Mouse (Mus musculus) embryonic facial prominence, embryonic 10.5 days (tissue): Measurements from ENCODE around the gene Tnfsfm13. TPM values are rescaled to one million over a fixed set of nuclear protein-coding genes. Genes with fewer than 3 reads are reported as not detected.
A peak's percentile ranks its signal among the peaks of the same experiment; 100 is the strongest.

Experiments used
- DNase-seq: peaks from one replicate; pipeline ENCODE4 v3.0.0-alpha.2; 2017; ENCODE audit warnings: low spot score
- H3K27ac ChIP-seq: fragments of 300-500 bp; sonication (generic); replicated peaks from 2 replicates; pipeline ENCODE4 v1.5.1; 2016; ENCODE audit warnings: mild to moderate bottlenecking
- H3K27me3 ChIP-seq: fragments of 300-500 bp; sonication (generic); replicated peaks from 2 replicates; pipeline ENCODE4 v1.6.1; 2016; ENCODE audit warnings: low read depth, mild to moderate bottlenecking; ENCODE audit not compliant: poor library complexity, severe bottlenecking
- H3K36me3 ChIP-seq: fragments of 300-500 bp; sonication (generic); replicated peaks from 2 replicates; pipeline ENCODE4 v1.6.1; 2016; ENCODE audit warnings: mild to moderate bottlenecking, moderate library complexity
- H3K4me1 ChIP-seq: fragments of 300-500 bp; sonication (generic); 2 replicates; pipeline ENCODE4 v1.6.1; 2016
- H3K4me3 ChIP-seq: fragments of 300-500 bp; sonication (generic); 2 replicates; pipeline ENCODE4 v1.5.1; 2016; ENCODE audit warnings: mild to moderate bottlenecking, moderate library complexity
- H3K9me3 ChIP-seq: fragments of 300-500 bp; sonication (generic); 2 replicates; pipeline ENCODE4 v1.6.1; 2016; ENCODE audit warnings: mild to moderate bottlenecking
- WGBS: fragments of 180-500 bp; shearing (Covaris S2); methylation state at CpG from one replicate; pipeline ENCODE4 v1.1.7; 2016; 5-methylcytosine and 5-hydroxymethylcytosine counted together
- microRNA counts: library from miRNA; unstranded; fragments of <30 nt; microRNA quantifications from one replicate; lab custom pipeline; 2017
- microRNA-seq: library from miRNA; unstranded; fragments of <30 nt; microRNA quantifications from one replicate; pipeline ENCODE4, GENCODE M21; 2017
- polyA plus RNA-seq: library from polyadenylated mRNA; unstranded; fragments of >200 nt; fragmentation: Nextera tagmentation; extraction: Ambion mirVana; gene quantifications from 2 replicates; pipeline ENCODE4 v1.2.1, GENCODE M21; 2016

The Tnfsfm13 gene
- polyA plus RNA-seq, 1 experiment from 2014 or later: 1.3 TPM

GRCm38 (mm10) chr11:69655264-69656064 is 40.4 kb downstream of the Tnfsfm13 start, which contains the start of gene Sox15:
Sox15 (plus strand) TSS chr11:69655314.
- WGBS: 22% methylated on average over 34 of the region's 34 CpGs
- Histone ChIP-seq H3K4me1 (peaks cover 39% of the 10 kb centered on the region), H3K4me3 (peak within 1 kb of the TSS; percentile 32), H3K27ac (peak within 1 kb of the TSS; percentile 71), H3K9me3 (no peaks in the 10 kb centered on the region), H3K27me3 (no peaks in the 10 kb centered on the region), H3K36me3 (peaks cover 94% of the 10 kb centered on the region)
- peak; percentile 83 for DNase-seq

GRCm38 (mm10) chr11:69654760-69655159 is 41.1 kb downstream of the Tnfsfm13 start:
- peaks cover 39% of the 10 kb centered on the region for H3K4me1 ChIP-seq
- H3K9me3 ChIP-seq: no peaks in the 10 kb centered on the region
- peak; percentile 29 for DNase-seq
- peaks cover 94% of the 10 kb centered on the region for H3K36me3 ChIP-seq
- peak overlapping the region; percentile 19 for H3K4me3 ChIP-seq
- no peaks in the 10 kb centered on the region for H3K27me3 ChIP-seq
- WGBS: 39% methylated on average over 9 of the region's 9 CpGs
- peak overlapping the region; percentile 71; the same call in 1 of the 2 replicates for H3K27ac ChIP-seq

- H3K4me3 ChIP-seq: no peak overlapping the region
- no peaks in the 10 kb centered on the region for H3K9me3 ChIP-seq
- WGBS: 73% methylated on average over 5 of the region's 5 CpGs
- H3K4me1 ChIP-seq: peaks cover 39% of the 10 kb centered on the region
- H3K27ac ChIP-seq: no peak overlapping the region
- H3K27me3 ChIP-seq: no peaks in the 10 kb centered on the region
- peaks cover 94% of the 10 kb centered on the region for H3K36me3 ChIP-seq
- no peak for DNase-seq
Measured at GRCm38 (mm10) chr11:69653399-69653798, 42.5 kb downstream of the Tnfsfm13 start.

- Histone ChIP-seq H3K36me3 (peaks cover 99% of the 10 kb centered on the region), H3K9me3 (no peaks in the 10 kb centered on the region), H3K4me1 (no peaks in the 10 kb centered on the region), H3K4me3 (no peak overlapping the region), H3K27ac (no peak overlapping the region), H3K27me3 (no peaks in the 10 kb centered on the region)
- 97% methylated on average over 5 of the region's 5 CpGs for WGBS
- DNase-seq: no peak
Measured at GRCm38 (mm10) chr11:69645860-69646259, 50.0 kb downstream of the Tnfsfm13 start.

GRCm38 (mm10) chr11:69635471-69635870 is 60.4 kb downstream of the Tnfsfm13 start:
- WGBS: 94% methylated on average over 3 of the region's 3 CpGs
- Histone ChIP-seq H3K36me3 (peaks cover 62% of the 10 kb centered on the region), H3K4me1 (peaks cover 28% of the 10 kb centered on the region)

GRCm38 (mm10) chr11:69633128-69633866 is 62.6 kb downstream of the Tnfsfm13 start:
- DNase-seq: no peak
- peaks cover 28% of the 10 kb centered on the region for H3K4me1 ChIP-seq
- H3K36me3 ChIP-seq: peaks cover 40% of the 10 kb centered on the region
- no peaks in the 10 kb centered on the region for H3K9me3 ChIP-seq
- under 1% methylated on average over 50 of the region's 50 CpGs for WGBS
- peak overlapping the region; percentile 98 for H3K27ac ChIP-seq
- peak overlapping the region; percentile 99 for H3K4me3 ChIP-seq
- no peaks in the 10 kb centered on the region for H3K27me3 ChIP-seq

More at GRCm38 (mm10) chr11:69635471-69635870, 60.4 kb downstream of the Tnfsfm13 start:
- Histone ChIP-seq H3K4me3 (peak overlapping the region; percentile 21; the same call in 1 of the 2 replicates), H3K27ac (no peak overlapping the region), H3K9me3 (no peaks in the 10 kb centered on the region), H3K27me3 (no peaks in the 10 kb centered on the region)
- DNase-seq: no peak

MicroRNAs within 50 kb of the gene (microRNA counts, 519-probe panel; counts per million panel counts)
- microRNA mmu-miR-1934 (lab: Ali Mortazavi, UCI): 188 counts per million, percentile 57 among the panel's probes with 10 or more counts
- 3,508 counts per million, percentile 72 among the panel's probes with 10 or more counts for microRNA mmu-miR-467f (lab: Ali Mortazavi, UCI)

Small RNA genes lying within 50 kb of the gene (microRNA-seq; reads per million reads assigned to microRNA genes)
- gene Mir1934: 4.3 reads per million, percentile 10 among the genes with 10 or more reads in this experiment
- not detected for gene Mir467f

Other genes with a start within 250 kb of the Tnfsfm13 start
- gene Dnah2, start 147.0 kb downstream of the Tnfsfm13 start, polyA plus RNA-seq: 1.3 and 1.4 TPM in 2 replicates
- 29.5 and 29.8 TPM in 2 replicates for gene Efnb3, start 135.9 kb downstream of the Tnfsfm13 start, polyA plus RNA-seq
- gene Wrap53, start 115.8 kb downstream of the Tnfsfm13 start, polyA plus RNA-seq: 41.6 and 43.5 TPM in 2 replicates
- gene Trp53, start 115.7 kb downstream of the Tnfsfm13 start, polyA plus RNA-seq: 219 and 225 TPM in 2 replicates
- gene Atp1b2, start 90.2 kb downstream of the Tnfsfm13 start, polyA plus RNA-seq: 3.2 TPM in 2 replicates
- not detected in 2 replicates for gene Shbg, start 78.2 kb downstream of the Tnfsfm13 start, polyA plus RNA-seq
- gene Sat2, start 74.1 kb downstream of the Tnfsfm13 start, polyA plus RNA-seq: 16.0 TPM in 2 replicates
- gene Fxr2, start 63.1 kb downstream of the Tnfsfm13 start, polyA plus RNA-seq: 45.2 and 45.5 TPM in 2 replicates
- gene Sox15, start 40.8 kb downstream of the Tnfsfm13 start, polyA plus RNA-seq: 0.17 TPM in 1 of 2 replicates, not detected in the other
- 64.9 and 67.2 TPM in 2 replicates for gene Mpdu1, start 33.5 kb downstream of the Tnfsfm13 start, polyA plus RNA-seq
- 5.3 and 7.3 TPM in 2 replicates for gene Cd68, start 29.9 kb downstream of the Tnfsfm13 start, polyA plus RNA-seq
- gene Eif4a1, start 23.7 kb downstream of the Tnfsfm13 start, polyA plus RNA-seq: 780 and 781 TPM in 2 replicates
- 136 and 141 TPM in 2 replicates for gene Senp3, start 14.0 kb downstream of the Tnfsfm13 start, polyA plus RNA-seq
- gene Tnfsf13, start 10.3 kb downstream of the Tnfsfm13 start, polyA plus RNA-seq: 0.15 TPM in 1 of 2 replicates, not detected in the other
- gene Tnfsf12, start 249 bp downstream of the Tnfsfm13 start, polyA plus RNA-seq: 1.2 and 2.2 TPM in 2 replicates
- gene Polr2a, start 62.5 kb upstream of the Tnfsfm13 start, polyA plus RNA-seq: 31.3 and 34.9 TPM in 2 replicates
- 0.12 TPM in 1 of 2 replicates, not detected in the other for gene Slc35g3, start 65.9 kb upstream of the Tnfsfm13 start, polyA plus RNA-seq
- gene Zbtb4, start 69.8 kb upstream of the Tnfsfm13 start, polyA plus RNA-seq: 0.55 and 1.0 TPM in 2 replicates
- gene Chrnb1, start 99.8 kb upstream of the Tnfsfm13 start, polyA plus RNA-seq: 1.4 and 2.3 TPM in 2 replicates
- gene Fgf11, start 105.8 kb upstream of the Tnfsfm13 start, polyA plus RNA-seq: 0.91 and 0.93 TPM in 2 replicates
- gene Tmem102, start 109.5 kb upstream of the Tnfsfm13 start, polyA plus RNA-seq: 2.1 and 2.7 TPM in 2 replicates
- gene Gm39566, start 119.2 kb upstream of the Tnfsfm13 start, polyA plus RNA-seq: not detected in 2 replicates
- gene Spem2, start 122.4 kb upstream of the Tnfsfm13 start, polyA plus RNA-seq: not detected in 2 replicates
- gene Spem1, start 126.1 kb upstream of the Tnfsfm13 start, polyA plus RNA-seq: 0.14 TPM in 1 of 2 replicates, not detected in the other
- gene Nlgn2, start 141.7 kb upstream of the Tnfsfm13 start, polyA plus RNA-seq: 4.7 and 5.4 TPM in 2 replicates
- gene Tmem256, start 142.4 kb upstream of the Tnfsfm13 start, polyA plus RNA-seq: 321 and 340 TPM in 2 replicates
- gene Plscr3, start 150.3 kb upstream of the Tnfsfm13 start, polyA plus RNA-seq: 106 and 111 TPM in 2 replicates
- gene Tnk1, start 162.6 kb upstream of the Tnfsfm13 start, polyA plus RNA-seq: 2.3 and 3.1 TPM in 2 replicates
- 0.31 TPM in 1 of 2 replicates, not detected in the other for gene Tmem95, start 181.9 kb upstream of the Tnfsfm13 start, polyA plus RNA-seq
- 6.8 and 7.0 TPM in 2 replicates for gene Kctd11, start 185.3 kb upstream of the Tnfsfm13 start, polyA plus RNA-seq
- 1.3 and 1.5 TPM in 2 replicates for gene Acap1, start 199.4 kb upstream of the Tnfsfm13 start, polyA plus RNA-seq
- gene 2810408A11Rik, start 204.9 kb upstream of the Tnfsfm13 start, polyA plus RNA-seq: 14.7 and 14.8 TPM in 2 replicates
- 10.9 and 11.1 TPM in 2 replicates for gene Neurl4, start 205.0 kb upstream of the Tnfsfm13 start, polyA plus RNA-seq
- gene Gps2, start 217.8 kb upstream of the Tnfsfm13 start, polyA plus RNA-seq: 87.6 and 89.1 TPM in 2 replicates
- 2,818 and 3,035 TPM in 2 replicates for gene Eif5a, start 225.9 kb upstream of the Tnfsfm13 start, polyA plus RNA-seq
- 5.1 and 5.8 TPM in 2 replicates for gene Ybx2, start 239.7 kb upstream of the Tnfsfm13 start, polyA plus RNA-seq